Mouse (Mus musculus) ovary, postnatal 36 days (tissue): ENCODE data around the gene Capn9.

ENCODE experiments used
- DNase-seq: peaks from one replicate; pipeline ENCODE4 v3.0.0; 2022; ENCODE audit warnings: low spot score, mixed read lengths

The Capn9 gene

GRCm38 (mm10) chr8:124575811-124576210 is at the start of gene Capn9:
Gene Capn9, plus strand, starts transcription at chr8:124576111.
- DNase-seq, result no peak

- DNase-seq, result no peak
Observed at GRCm38 (mm10) chr8:124526261-124526660, 49.6 kb upstream of the Capn9 start.

GRCm38 (mm10) chr8:124530076-124530475 is 45.8 kb upstream of the Capn9 start:
- DNase-seq, result no peak

GRCm38 (mm10) chr8:124530556-124530955 is 45.4 kb upstream of the Capn9 start:
- no peak for DNase-seq

- no peak for DNase-seq
Observed at GRCm38 (mm10) chr8:124530996-124531395, 44.9 kb upstream of the Capn9 start.

- no peak for DNase-seq
Observed at GRCm38 (mm10) chr8:124532626-124533025, 43.3 kb upstream of the Capn9 start.

GRCm38 (mm10) chr8:124535451-124535850 is 40.5 kb upstream of the Capn9 start:
- DNase-seq, result no peak

GRCm38 (mm10) chr8:124540906-124541305 is 35.0 kb upstream of the Capn9 start:
- no peak for DNase-seq

- DNase-seq, result no peak
Observed at GRCm38 (mm10) chr8:124542001-124542400, 33.9 kb upstream of the Capn9 start.

- DNase-seq, result no peak
Observed at GRCm38 (mm10) chr8:124543272-124543671, 32.6 kb upstream of the Capn9 start.

- no peak for DNase-seq
Observed at GRCm38 (mm10) chr8:124546371-124546770, 29.5 kb upstream of the Capn9 start.

- DNase-seq, result no peak
Observed at GRCm38 (mm10) chr8:124546815-124547214, 29.1 kb upstream of the Capn9 start.

- no peak for DNase-seq
Observed at GRCm38 (mm10) chr8:124547269-124547668, 28.6 kb upstream of the Capn9 start.

- no peak for DNase-seq
Observed at GRCm38 (mm10) chr8:124548187-124548586, 27.7 kb upstream of the Capn9 start.

GRCm38 (mm10) chr8:124551011-124551661 is 24.8 kb upstream of the Capn9 start:
- no peak for DNase-seq

GRCm38 (mm10) chr8:124555113-124555750 is 20.7 kb upstream of the Capn9 start:
- no peak for DNase-seq

- no peak for DNase-seq
Observed at GRCm38 (mm10) chr8:124556164-124556563, 19.7 kb upstream of the Capn9 start.

GRCm38 (mm10) chr8:124556658-124557057 is 19.3 kb upstream of the Capn9 start:
- DNase-seq, result no peak

- no peak for DNase-seq
Observed at GRCm38 (mm10) chr8:124557476-124557875, 18.4 kb upstream of the Capn9 start.

GRCm38 (mm10) chr8:124567126-124567525 is 8.8 kb upstream of the Capn9 start:
- DNase-seq, result no peak

- no peak for DNase-seq
Observed at GRCm38 (mm10) chr8:124567584-124567983, 8.3 kb upstream of the Capn9 start.

GRCm38 (mm10) chr8:124569100-124569499 is 6.8 kb upstream of the Capn9 start:
- no peak for DNase-seq

- DNase-seq, result peak; percentile 73
Observed at GRCm38 (mm10) chr8:124569593-124569992, 6.3 kb upstream of the Capn9 start, which contains the start of gene Agt. Gene Agt, minus strand, starts transcription at chr8:124569706.
